In the genomic region with DNA sequence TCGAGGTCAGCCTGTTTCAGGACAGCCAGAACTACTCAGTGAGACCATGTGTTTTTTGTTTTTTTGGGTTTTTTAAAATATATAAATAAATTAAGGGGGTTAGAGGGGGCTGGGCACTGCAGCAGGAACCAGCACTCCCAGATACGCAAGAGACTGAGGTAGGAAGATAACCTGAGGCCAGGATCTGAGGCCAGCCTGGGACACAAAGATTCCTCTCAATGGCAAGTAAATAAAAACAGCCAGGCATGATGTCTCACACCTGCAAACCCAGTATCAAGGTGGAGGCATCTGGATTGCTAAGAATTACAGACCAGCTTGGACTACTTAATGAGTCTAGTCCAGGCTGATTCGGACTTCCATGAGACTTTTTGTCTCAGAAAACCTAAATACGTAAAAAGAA, we compare ENCODE assay signal across 8 mouse cellular contexts. TPM values are rescaled to one million over a fixed set of nuclear protein-coding genes. Genes with fewer than 3 reads are reported as not detected.
DNase-seq lines count a peak whose midpoint lies in the region; ATAC-seq and TF ChIP-seq lines count a peak whose summit lies in the region.

No protein-coding gene starts in this region.

- no peak for ATAC-seq in embryonic facial prominence, embryonic 15.5 days (ENCODE audit: insufficient number of reproducible peaks, low FRiP score, low TSS enrichment, low read depth)
- ATAC-seq in neural tube, embryonic 13.5 days (ENCODE audit: low read depth), result no peak

- WGBS in lung, adult 2 months, result 41% methylated on average over 4 of the region's 4 CpGs
- WGBS in embryonic facial prominence, embryonic 15.5 days, result 47% methylated on average over 4 of the region's 4 CpGs
- WGBS in limb, embryonic 10.5 days, result 66% methylated on average over 4 of the region's 4 CpGs
- WGBS in neural tube, embryonic 13.5 days, result 62% methylated on average over 4 of the region's 4 CpGs

- peak overlapping the region; percentile 76 for H3K9ac ChIP-seq in embryonic facial prominence, embryonic 15.5 days
- H3K9ac ChIP-seq in neural tube, embryonic 13.5 days, result peak overlapping the region; percentile 94

- no peak for TF ChIP-seq CTCF in lung, adult 2 months (IDR thresholded peaks at IDR 0.05; ENCODE audit: insufficient read depth, low read length)

- no peaks in the 10 kb centered on the region for H3K27me3 ChIP-seq in embryonic facial prominence, embryonic 15.5 days
- H3K27me3 ChIP-seq in limb, embryonic 10.5 days (ENCODE audit: low read depth, poor library complexity, severe bottlenecking), result no peaks in the 10 kb centered on the region
- H3K27me3 ChIP-seq in neural tube, embryonic 13.5 days, result no peaks in the 10 kb centered on the region

- no peak overlapping the region for H3K27ac ChIP-seq in embryonic facial prominence, embryonic 15.5 days (replicated peaks)
- H3K27ac ChIP-seq in limb, embryonic 10.5 days, result peak overlapping the region; percentile 91
- H3K27ac ChIP-seq in neural tube, embryonic 13.5 days (replicated peaks), result peak overlapping the region; percentile 97; the same call in 1 of the 2 replicates

- H3K4me3 ChIP-seq in lung, adult 2 months (replicated peaks; ENCODE audit: extremely low read depth, low read depth, low read length), result peak overlapping the region; percentile 92
- H3K4me3 ChIP-seq in embryonic facial prominence, embryonic 15.5 days (replicated peaks), result peak overlapping the region; percentile 90
- H3K4me3 ChIP-seq in limb, embryonic 10.5 days, result peak overlapping the region; percentile 95
- peak overlapping the region; percentile 86 for H3K4me3 ChIP-seq in neural tube, embryonic 13.5 days

- H3K4me2 ChIP-seq in embryonic facial prominence, embryonic 15.5 days (replicated peaks), result peak overlapping the region; percentile 68
- H3K4me2 ChIP-seq in neural tube, embryonic 13.5 days, result peak overlapping the region; percentile 60

- no peak for TF ChIP-seq POLR2A in lung, adult 2 months (IDR thresholded peaks at IDR 0.05; ENCODE audit: borderline replicate concordance, extremely low read depth, low read depth, low read length)

- peaks cover 2% of the 10 kb centered on the region; the same call in 1 of the 2 replicates for H3K4me1 ChIP-seq in lung, adult 2 months (ENCODE audit: control insufficient read depth, insufficient read depth, low read length)
- peaks cover 19% of the 10 kb centered on the region for H3K4me1 ChIP-seq in embryonic facial prominence, embryonic 15.5 days
- peaks cover 12% of the 10 kb centered on the region for H3K4me1 ChIP-seq in limb, embryonic 10.5 days
- peaks cover 21% of the 10 kb centered on the region for H3K4me1 ChIP-seq in neural tube, embryonic 13.5 days (replicated peaks)

- no peaks in the 10 kb centered on the region for H3K9me3 ChIP-seq in embryonic facial prominence, embryonic 15.5 days (replicated peaks)
- H3K9me3 ChIP-seq in limb, embryonic 10.5 days (replicated peaks), result no peaks in the 10 kb centered on the region
- H3K9me3 ChIP-seq in neural tube, embryonic 13.5 days, result no peaks in the 10 kb centered on the region

- H3K36me3 ChIP-seq in embryonic facial prominence, embryonic 15.5 days, result peaks cover 16% of the 10 kb centered on the region
- peaks cover 36% of the 10 kb centered on the region for H3K36me3 ChIP-seq in limb, embryonic 10.5 days
- peaks cover 14% of the 10 kb centered on the region for H3K36me3 ChIP-seq in neural tube, embryonic 13.5 days

- no peak for DNase-seq in lung, adult 2 months
- no peak for DNase-seq in lung, postnatal 25 days (ENCODE audit: low spot score)
- no peak for DNase-seq in limb, embryonic 10.5 days (ENCODE audit: low spot score)
- DNase-seq in natural killer cell, adult 2 months (ENCODE audit: low spot score in 2 of 2), result no peak
- no peak for DNase-seq in frontal cortex, adult 2 months (ENCODE audit: extremely low spot score in 1 of 2, low spot score in 1 of 2)
- DNase-seq in gastrocnemius, postnatal 25 days, result no peak

RNA-seq across cellular contexts. Expression of a gene that starts 1.2 kb away (rescaled TPM):
- polyA plus RNA-seq in lung, adult 2 months (2012; rRNA removed), result 64.0 and 73.7 TPM in 2 replicates
- polyA plus RNA-seq in embryonic facial prominence, embryonic 15.5 days (2015; fragmentation: Nextera tagmentation; extraction: Ambion mirVana), result 46.2 and 51.6 TPM in 2 replicates
- 60.8 and 64.0 TPM in 2 replicates for polyA plus RNA-seq in limb, embryonic 10.5 days (2016; fragmentation: Nextera tagmentation; extraction: Ambion mirVana)
- polyA plus RNA-seq in neural tube, embryonic 13.5 days (2015; fragmentation: Nextera tagmentation; extraction: Ambion mirVana), result 48.4 and 53.0 TPM in 2 replicates
- 31.8 and 37.4 TPM in 2 replicates for polyA plus RNA-seq in frontal cortex, adult 2 months (2012; rRNA removed)
- 10 to 100 TPM; 23.0 to 25.9 TPM for total RNA-seq in gastrocnemius, postnatal 25 days (2021)

RNA-seq across cellular contexts. Expression of a gene that starts 11.2 kb away (rescaled TPM):
- polyA plus RNA-seq in lung, adult 2 months (2012; rRNA removed), result 11.6 and 15.9 TPM in 2 replicates
- 35.1 and 35.9 TPM in 2 replicates for polyA plus RNA-seq in embryonic facial prominence, embryonic 15.5 days (2015; fragmentation: Nextera tagmentation; extraction: Ambion mirVana)
- 44.2 and 58.7 TPM in 2 replicates for polyA plus RNA-seq in limb, embryonic 10.5 days (2016; fragmentation: Nextera tagmentation; extraction: Ambion mirVana)
- 19.4 and 21.0 TPM in 2 replicates for polyA plus RNA-seq in neural tube, embryonic 13.5 days (2015; fragmentation: Nextera tagmentation; extraction: Ambion mirVana)
- polyA plus RNA-seq in frontal cortex, adult 2 months (2012; rRNA removed), result 20.7 and 21.0 TPM in 2 replicates
- 10 to 100 TPM in 1 of 2 experiments, 1 to 10 TPM in 1; 9.8 to 10.8 TPM for total RNA-seq in gastrocnemius, postnatal 25 days (2021)

RNA-seq across cellular contexts. Expression of a gene that starts 40.6 kb away (rescaled TPM):
- 50.5 and 64.6 TPM in 2 replicates for polyA plus RNA-seq in lung, adult 2 months (2012; rRNA removed)
- polyA plus RNA-seq in embryonic facial prominence, embryonic 15.5 days (2015; fragmentation: Nextera tagmentation; extraction: Ambion mirVana), result 18.6 and 21.4 TPM in 2 replicates
- polyA plus RNA-seq in limb, embryonic 10.5 days (2016; fragmentation: Nextera tagmentation; extraction: Ambion mirVana), result 27.5 and 32.2 TPM in 2 replicates
- polyA plus RNA-seq in neural tube, embryonic 13.5 days (2015; fragmentation: Nextera tagmentation; extraction: Ambion mirVana), result 30.3 and 33.1 TPM in 2 replicates
- polyA plus RNA-seq in frontal cortex, adult 2 months (2012; rRNA removed), result 60.3 and 64.3 TPM in 2 replicates
- 10 to 100 TPM; 33.0 to 43.3 TPM for total RNA-seq in gastrocnemius, postnatal 25 days (2021)
